Mouse (Mus musculus) heart, postnatal 36 days (tissue): ENCODE data around the gene Alcam. TPM values are rescaled to one million over a fixed set of nuclear protein-coding genes. Genes with fewer than 3 reads are reported as not detected.

Experiments
- DNase-seq, 2 experiments: peaks; one replicate each; pipeline ENCODE4 v3.0.0; 2021 to 2022
- intact Hi-C: fragments of 180-260 bp; cut with DNase I; formaldehyde crosslinking; loops from one replicate; pipeline ENCODE4 v1.15.1; 2025
- total RNA-seq, 2 experiments: library from RNA; stranded (reverse); gene quantifications; 2 replicates each; pipeline ENCODE4 v1.2.3; 2021

Alcam gene
- total RNA-seq, result 1 to 10 TPM; 2.6 to 3.4 TPM

DNA sequence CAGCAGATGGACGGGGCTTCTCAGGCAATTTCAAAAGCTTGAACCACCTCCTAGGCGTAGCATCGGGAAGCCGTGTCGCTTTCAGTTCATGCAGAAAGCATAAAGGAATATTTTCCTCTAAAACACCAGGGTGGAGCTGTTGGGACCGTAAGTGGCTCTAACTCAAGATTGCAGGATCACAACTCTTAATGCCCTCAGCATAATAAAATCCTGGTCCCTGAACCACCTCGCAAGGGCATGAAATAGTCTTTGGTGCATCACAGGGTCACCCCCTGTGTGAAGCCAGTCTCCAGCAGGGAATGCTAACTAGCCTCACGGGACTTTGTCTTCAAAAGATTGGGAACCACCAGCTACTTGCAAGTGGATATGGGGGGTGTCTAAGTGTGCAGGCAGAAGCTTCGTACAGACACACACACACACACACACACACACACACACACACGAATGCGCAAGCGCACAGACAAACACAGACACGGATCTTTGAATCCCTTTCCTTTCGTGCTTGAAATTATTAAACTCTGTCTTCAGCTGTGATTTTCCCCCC lies at the start of gene Alcam:
Alcam (minus strand) TSS at position 104 of the 544 bp plus-strand sequence.
- intact Hi-C loops, result loop anchor here (1.0 to 2.0 kb wide), 2 partner anchors 143 to 812 kb away; no protein-coding TSS in a partner anchor
- peak; percentile 17 to 26 for DNase-seq

DNA sequence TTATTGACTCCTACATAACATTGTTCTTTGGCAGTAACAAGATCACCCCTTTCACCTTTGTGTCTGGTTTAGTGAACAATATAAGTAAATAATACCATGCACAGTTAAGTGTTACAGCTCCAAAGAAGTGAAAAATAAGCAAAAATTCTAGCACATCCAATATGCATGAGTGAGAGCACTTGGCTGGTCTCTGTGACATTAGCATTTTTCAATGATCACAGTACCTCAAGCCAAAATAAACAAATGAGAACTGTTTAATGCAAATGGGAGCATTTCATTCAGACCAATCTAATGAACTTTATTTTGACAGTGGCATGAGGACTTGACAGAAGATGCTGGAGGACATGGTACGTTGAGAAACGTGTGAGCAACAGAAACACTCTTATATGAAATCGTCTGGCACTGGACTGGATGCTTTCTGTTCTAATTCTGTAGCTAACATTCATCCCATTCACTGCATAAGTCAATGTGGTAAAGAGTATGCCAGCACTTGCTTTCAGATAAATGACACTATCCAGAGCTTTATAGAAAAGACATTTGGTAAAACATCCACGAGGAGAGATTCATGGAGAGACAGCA lies 45.0 kb upstream of the Alcam start:
- no peak for DNase-seq
- intact Hi-C loops, result no loop called here

DNA sequence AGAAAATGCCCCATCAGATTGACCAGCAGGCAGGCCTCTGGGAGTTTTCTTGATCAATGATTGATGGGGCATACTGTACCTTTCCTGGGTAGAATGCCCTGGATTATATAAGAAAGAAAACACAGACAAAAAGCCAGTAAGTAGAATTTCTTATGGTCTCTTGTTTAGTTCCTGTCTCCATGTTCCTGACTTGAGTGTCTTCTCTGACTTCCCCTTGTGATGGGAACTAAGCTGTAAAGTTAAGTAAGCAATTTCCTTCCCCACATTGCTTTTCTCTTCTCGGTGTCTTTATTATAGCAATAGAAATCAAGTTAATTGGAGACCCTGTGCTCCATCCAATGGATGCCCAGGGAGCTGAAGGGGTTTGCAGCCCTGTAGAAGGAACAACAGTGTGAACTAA lies 36.7 kb upstream of the Alcam start:
- intact Hi-C loops, result no loop called here
- DNase-seq, result no peak

DNA sequence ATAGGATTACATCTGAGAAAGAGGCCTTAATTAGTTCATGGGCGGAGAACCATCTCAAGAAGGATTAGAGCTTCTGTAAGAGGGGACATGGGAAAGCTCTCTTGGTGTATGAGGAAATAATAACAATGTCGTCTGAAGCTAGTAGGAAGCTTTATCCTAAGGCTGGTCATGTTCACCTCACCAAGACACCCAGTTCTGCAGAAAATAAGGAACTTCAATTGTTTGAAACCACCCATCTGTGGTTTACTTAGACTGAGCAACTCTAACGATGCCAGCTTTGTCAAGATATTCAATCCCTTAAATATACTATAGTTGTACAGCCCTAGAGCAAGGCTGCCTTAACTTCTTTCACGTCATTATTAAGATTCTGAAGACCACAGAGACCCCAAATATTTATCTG lies 20.4 kb upstream of the Alcam start:
- intact Hi-C loops, result no loop called here
- DNase-seq, result no peak

DNA sequence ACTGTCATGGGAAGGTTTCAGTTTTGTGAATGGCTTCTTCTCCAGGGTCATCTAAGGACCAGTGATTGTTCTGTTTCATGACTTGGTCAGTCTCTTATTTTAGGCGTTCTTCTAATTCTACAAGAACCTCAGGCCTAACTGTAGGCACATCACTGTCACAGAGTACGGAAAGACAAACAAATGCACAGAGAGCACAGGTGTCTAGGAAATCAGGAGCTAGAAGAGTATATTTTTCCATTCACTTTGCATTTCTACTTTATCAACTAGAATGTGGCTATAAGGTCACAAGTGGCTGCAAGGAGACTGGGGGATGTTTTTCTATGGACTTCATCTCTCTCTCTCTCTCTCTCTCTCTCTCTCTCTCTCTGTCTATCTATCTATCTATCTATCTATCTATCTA lies 19.2 kb upstream of the Alcam start:
- intact Hi-C loops, result no loop called here
- no peak for DNase-seq

DNA sequence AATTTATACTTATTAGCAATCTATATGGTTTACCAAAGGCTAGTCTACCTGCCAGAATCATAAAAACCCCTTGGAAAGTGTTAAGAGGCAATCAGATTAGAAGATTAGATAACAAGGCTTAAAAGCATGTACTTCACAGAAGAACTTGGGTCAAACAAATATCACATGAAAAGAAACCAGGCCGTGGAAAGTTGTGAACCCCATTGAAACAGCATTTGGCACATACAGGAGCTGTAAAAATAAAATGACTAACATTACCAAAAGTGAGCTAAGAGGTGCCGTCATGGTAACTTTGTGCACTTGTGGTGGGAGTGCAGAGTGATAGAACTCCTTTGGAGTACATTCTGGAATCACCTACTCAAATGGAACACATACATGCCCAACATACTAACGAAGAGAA lies 18.8 kb upstream of the Alcam start:
- DNase-seq, result no peak
- intact Hi-C loops, result no loop called here

DNA sequence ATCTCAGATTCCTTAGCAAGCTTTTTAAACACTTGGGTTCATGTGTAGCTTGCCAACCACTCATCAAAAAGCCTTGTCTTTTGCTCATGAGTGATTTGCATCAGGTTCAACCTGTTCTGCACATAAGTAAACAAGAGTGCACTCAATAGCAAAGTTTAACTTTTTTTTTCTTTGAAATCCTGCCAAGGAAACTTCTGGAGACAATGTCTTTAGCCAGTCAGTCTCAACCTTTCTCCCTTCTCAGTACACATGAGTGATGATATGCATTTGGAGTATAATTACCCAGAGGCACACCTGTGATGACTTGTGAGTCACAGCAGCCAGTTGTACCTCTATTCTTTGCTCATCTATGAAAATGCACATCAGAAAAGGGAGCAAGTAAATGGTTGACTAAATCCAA lies 18.2 kb upstream of the Alcam start:
- intact Hi-C loops, result no loop called here
- DNase-seq, result no peak

DNA sequence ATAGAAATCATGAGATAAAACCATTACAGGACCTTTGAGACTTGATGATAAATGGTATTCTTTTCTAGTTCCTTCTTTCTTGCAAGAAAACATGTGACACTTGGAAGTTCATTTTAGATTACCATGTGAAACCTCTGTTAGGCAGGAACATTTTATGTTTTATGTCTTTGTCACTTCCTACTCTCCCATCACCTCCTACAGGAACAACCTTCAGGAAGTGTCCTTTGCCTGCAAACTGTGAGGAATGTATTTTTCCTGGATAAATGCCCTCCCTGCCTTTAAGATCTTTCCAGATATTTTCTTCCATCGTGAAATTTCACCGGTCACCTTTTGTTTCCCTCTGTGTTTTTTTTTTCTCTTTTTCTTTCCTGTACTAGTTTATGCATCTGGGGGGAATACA lies 17.0 kb upstream of the Alcam start:
- intact Hi-C loops, result no loop called here
- no peak for DNase-seq

DNA sequence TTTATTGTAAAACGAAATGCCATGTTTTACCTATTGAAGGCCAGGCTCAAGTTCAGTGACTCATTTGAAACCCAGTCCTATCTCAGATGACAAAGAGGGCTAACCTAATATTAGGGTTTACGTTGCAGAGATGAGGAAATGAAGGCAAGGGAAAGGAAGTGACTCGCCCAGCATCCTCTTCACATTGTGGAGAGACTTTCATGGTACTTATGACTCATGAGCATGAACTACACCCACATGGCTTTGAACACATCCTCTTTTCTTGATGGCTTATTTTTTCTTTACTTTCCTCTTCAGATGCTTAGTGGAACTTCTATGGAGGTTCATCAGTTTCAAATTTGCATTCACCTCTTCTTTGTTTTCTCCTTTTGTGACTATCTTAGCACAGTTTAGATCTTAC lies 16.4 kb upstream of the Alcam start:
- no peak for DNase-seq
- intact Hi-C loops, result no loop called here

DNA sequence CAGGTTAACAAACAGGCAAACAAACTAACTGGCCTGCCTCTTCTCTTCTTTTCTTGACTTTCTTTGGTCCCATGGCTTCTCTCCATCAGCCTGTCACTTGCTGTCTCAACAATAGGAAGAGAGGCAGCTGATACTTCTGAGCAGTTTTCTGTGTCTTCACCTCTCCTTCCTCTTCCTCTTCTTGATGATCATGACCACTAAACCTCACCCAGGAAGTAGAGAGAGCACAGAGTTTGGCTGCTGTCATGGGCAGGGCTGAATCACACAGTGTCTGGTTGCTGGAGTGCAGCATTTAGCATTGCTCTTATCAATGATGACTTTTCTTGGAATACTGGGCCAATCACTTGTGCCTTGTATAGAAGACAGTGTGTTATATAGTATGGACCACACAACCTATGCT lies 14.6 kb upstream of the Alcam start:
- peak in 1 of 2 experiments; percentile 7 for DNase-seq
- intact Hi-C loops, result no loop called here

DNA sequence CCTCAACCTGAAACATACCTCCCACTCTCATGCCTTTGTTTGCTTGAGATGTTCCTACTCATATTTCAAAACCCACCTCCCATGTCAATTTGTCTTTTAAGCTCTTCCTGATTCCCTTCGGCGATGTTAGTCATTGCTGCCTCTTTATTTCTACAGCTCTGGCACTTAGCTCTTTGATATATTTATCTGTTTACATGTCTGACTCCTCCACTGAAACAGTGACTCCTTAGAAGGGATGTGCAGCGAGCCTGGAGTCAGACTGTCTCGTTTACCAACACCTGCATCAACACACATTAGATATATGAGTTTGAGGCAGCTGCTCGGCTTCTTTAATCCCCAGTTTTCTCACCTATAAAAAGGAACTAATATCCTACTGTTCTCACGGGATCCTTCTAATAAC lies 12.9 kb upstream of the Alcam start:
- no peak for DNase-seq
- intact Hi-C loops, result no loop called here

DNA sequence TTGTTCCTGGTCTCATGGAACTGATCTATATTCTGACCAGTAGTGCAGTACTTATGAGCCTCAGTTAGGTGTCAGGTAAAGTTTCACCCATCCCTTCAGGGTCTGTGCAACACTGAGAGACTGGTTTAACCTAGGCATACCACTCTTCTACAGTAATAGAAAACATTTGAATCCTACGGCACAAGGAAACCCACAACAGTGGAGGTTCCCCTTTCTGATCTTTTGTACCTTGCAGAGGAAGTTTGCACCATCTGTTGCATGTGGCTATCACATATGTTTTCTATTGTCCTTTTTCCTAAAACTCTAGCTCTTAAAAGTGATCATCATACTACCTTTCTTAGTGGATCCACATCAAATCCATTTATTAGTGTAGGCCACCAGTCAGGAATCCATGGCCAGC lies 10.7 kb upstream of the Alcam start:
- DNase-seq, result no peak
- intact Hi-C loops, result no loop called here

DNA sequence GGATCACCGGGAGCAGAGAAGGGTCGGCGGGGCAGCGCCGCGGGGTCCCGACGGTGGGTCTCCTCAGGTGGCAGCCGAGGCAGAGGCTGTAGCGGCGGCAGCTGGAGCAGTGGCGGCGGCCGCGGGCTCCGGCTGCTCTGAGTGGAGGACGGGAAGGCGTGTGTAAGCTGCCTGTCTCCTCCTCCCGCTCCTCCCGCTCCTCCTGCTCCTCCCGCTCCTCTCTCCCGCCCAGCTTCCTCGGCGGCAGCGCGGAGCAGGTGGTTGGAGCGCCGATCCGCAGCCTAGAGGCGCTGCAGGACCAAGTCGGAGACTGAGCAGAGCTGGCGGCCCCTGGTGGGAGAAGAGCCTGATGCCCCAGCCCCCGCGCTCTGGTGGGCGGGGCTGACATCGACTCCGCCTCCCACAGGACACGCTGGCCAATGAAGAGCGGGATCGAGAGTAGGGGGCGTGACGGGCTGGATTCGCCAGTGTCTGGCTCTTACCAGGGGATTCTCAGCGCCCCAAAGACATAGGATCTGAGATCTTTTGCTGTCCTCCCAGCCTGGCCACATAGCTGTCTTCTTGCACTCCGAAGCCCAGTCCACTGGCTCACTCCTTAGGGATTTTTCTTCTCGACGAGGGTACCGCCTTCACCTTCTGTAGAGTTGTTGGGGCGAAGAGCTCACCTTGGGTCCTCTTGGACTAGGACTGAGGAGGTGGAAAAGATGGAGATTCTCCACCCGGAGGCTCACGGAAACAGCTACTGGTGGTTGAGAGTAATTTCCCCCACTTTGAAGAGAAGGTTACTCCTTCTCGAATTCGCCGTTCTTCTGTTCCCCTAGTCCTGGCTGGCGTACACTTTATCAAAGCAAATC lies 785 bp downstream of the Alcam start:
- intact Hi-C loops, result loop anchor here (1.0 to 2.0 kb wide), 2 partner anchors 142 to 813 kb away; no protein-coding TSS in a partner anchor
- DNase-seq, result peak; percentile 94

DNA sequence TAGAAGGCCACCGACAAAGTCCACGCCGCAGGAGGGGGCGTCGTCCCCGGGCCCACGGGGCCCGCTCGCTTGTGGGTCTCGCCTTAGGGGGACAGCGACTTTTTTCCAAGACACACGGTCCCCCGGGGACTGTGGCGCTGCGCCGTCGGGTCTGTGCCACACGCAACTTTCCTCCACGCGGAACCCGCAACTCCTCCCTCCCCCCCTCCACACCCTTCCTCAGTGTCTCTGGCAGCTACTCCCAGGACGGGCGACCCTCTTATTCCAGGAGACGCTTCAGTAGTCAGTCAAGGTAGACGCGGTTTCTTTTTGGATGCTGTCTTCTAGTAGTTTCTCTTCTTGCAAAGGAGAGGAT lies 1.4 kb downstream of the Alcam start:
- intact Hi-C loops, result loop anchor here (2.0 kb wide), 1 partner anchor 142 kb away; no protein-coding TSS in a partner anchor
- DNase-seq, result no peak

DNA sequence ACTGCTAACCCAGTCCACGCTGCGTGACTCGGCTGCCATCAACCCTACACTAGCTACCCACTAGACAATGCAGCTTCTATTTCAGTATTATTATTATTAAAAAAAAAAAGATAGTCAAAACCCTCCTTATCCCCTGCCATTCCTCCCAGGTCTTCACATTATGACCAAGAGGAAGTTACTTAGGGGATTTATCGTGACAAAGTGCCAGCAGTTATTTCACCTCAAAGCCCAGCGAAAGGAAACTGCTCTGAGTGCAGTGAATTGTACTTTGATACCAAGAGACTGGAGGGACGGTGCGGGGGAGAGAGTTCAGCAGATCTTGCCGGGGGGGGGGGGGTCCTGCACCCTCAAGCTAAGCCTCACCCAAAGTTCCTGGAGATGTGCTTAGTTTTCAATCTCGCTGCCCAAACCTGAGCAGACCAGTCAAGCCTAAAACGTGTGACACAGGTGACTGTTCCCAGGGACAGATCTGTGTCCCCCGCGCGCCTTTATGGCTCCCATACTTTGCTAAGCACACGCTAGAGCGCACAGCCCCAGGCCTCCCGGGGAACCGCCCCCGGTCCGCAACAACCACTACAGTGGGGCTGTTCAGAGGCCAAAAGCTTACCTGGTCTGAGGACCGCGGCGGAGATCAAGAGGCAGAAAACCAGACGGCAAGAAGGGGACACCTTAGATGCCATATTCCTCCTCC lies 1.9 kb downstream of the Alcam start:
- peak; percentile 5 to 11 for DNase-seq
- intact Hi-C loops, result loop anchor here (2.0 kb wide), 1 partner anchor 141 kb away; no protein-coding TSS in a partner anchor

DNA sequence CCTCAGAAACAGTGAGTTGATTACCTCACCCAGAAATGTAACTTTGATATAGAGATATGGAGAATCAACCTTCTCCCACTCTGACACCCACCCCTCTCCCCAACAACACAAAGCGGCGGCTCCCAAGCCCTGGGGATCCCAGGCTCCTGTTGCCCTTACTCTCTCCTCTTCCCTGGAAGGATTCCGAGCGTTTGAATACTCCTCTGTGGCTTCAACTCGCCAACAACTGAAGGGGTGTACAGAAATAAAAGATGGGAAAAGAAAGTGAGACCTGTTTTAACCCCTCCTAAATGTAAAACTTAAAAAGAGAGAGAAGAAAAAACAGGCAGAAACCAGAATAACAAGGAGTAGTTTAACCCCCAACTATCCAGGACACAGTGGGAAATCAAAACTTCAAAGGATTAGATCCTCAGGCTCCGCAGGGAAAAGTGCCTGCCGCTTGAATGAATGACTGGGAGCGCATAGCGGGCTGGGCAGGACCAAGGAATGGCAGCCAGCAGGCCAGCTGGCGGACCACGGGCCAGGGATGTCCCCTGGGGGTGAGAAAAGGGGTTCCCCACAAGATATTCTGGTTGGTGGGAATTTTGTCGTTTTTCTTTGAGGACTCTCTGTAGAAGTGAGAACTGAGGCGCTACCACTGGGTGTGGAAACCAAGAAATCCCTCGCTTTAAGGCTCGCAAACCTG lies 2.6 kb downstream of the Alcam start:
- intact Hi-C loops, result no loop called here
- peak; percentile 22 for DNase-seq

DNA sequence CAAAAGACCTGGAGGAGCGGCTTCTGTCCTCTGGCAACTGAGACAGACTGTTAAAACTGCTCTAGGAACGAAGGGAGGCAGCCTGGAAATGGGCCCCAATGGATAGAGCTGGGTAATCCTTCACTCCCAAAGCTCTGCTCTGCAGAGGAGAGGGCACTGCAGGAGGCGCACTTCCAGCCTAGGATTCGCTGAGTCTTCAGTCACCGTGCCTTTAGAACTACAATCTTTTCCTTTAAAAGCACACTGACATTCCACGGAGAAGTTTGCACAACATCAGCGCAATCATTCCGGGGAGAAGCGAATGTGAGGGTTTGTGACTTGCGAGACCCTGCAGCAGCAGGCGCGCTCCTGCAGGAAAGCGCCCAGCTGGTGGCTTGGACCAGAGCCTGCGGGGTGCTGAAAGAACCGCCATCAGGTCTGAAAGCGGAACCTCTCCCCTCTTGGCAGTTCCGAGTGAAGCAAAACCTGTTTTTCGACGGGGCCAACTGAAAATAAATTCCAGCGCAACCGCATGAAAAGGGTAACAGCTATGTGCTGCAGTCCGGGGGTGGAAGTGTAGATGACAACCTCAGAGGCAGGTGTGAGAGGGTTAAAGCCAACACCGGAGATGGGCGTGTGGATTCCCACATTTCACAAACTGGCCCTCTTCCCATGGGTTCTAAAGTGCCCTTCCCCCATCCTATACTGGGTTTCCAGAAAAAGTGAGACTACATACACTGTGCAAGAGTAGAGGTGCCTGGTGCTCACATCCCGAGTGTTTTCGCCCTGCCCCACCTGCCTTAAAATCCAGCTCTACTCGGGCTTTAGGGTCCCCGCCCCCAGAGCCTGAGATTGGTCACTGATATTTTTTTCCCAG lies 3.4 kb downstream of the Alcam start:
- peak; percentile 57 to 58 for DNase-seq
- intact Hi-C loops, result no loop called here

DNA sequence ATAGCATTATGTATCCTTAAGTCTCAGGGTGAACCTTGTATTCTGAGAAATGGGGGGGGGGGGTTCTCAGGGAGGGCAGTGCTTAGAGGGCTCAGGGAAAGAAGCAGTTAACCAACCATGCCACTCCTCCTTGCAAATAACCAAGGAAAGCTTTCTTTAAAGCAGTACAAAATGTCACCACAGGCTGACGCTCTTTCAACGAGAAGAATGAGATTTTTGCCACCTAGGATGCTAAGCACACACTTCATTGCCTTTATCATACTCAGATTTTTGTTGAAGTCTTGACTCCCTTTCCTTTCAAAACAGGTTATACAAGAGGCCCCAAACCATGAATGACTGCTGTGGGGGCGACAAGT lies 4.0 kb downstream of the Alcam start:
- intact Hi-C loops, result no loop called here
- no peak for DNase-seq

DNA sequence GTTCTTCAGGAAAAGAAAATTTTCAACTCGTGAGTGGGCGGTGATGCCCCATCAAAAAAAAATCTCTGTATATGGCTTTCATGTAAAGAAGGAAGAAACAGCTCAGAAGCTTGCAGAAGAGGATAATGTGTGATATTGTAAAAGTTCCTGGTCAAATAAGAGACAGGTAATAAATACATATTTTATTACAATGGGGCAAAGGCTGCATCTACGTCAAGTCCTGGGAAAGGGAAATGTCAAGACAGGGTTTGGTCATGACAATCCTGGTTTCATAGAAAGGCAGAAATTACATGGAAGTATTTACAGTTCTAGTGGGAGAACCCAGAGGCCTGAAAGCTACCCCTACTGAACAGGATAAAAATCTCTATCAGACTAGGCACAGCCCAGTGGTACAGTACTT lies 7.9 kb downstream of the Alcam start:
- intact Hi-C loops, result no loop called here
- no peak for DNase-seq
